Mouse (Mus musculus) heart, adult 9 months (tissue): ENCODE results near the gene Slfnl1.

Experiments
- DNase-seq, 2 experiments: peaks; one replicate each; pipeline ENCODE4 v3.0.0; 2022; ENCODE audit warnings: low spot score in 2 of 2

Gene Slfnl1

DNA sequence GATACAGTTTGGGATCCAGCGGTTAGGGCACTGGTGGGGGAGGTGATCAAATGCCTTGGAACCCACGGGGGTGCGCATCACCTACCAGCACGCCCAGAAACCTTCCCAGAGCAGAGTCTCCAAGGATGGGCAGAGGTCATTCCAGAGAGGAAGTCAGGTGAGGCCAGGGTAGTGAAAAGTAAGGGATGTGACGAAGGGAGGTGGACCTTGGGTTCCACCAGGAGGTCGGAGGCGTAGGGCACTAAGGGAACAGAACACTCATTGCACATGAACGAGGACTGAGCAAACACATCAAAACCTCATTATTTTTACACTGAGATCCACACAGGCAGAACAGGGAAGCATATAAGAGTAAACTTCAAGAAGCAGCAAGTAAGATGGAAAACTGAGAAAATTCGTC, 49.7 kb downstream of the Slfnl1 start:
- DNase-seq, result no peak
